Mouse (Mus musculus) retina, postnatal 7 days (tissue): ENCODE data around the gene Cdh3.
A peak's percentile ranks its signal among the peaks of the same experiment; 100 is the strongest.

ENCODE experiments used
- DNase-seq: peaks from one replicate; pipeline ENCODE4 v3.0.0-alpha.2; 2012; ENCODE audit warnings: low read depth, low spot score

Cdh3 gene

GRCm38 (mm10) chr8:106527241-106528036 is 16.7 kb downstream of the Cdh3 start:
- no peak for DNase-seq

- no peak for DNase-seq
These were observed 18.0 kb downstream of the Cdh3 start for GRCm38 (mm10) chr8:106528596-106529249.

GRCm38 (mm10) chr8:106529885-106530482 is 19.3 kb downstream of the Cdh3 start:
- no peak for DNase-seq

- DNase-seq: no peak
These were observed 19.9 kb downstream of the Cdh3 start for GRCm38 (mm10) chr8:106530566-106530965.

- no peak for DNase-seq
These were observed 23.0 kb downstream of the Cdh3 start for GRCm38 (mm10) chr8:106533709-106534108.

GRCm38 (mm10) chr8:106534449-106534848 is 23.8 kb downstream of the Cdh3 start:
- peak; percentile 32 for DNase-seq

- DNase-seq: no peak
These were observed 24.8 kb downstream of the Cdh3 start for GRCm38 (mm10) chr8:106535448-106535847.

- DNase-seq: no peak
These were observed 28.5 kb downstream of the Cdh3 start for GRCm38 (mm10) chr8:106539193-106539592.

- no peak for DNase-seq
These were observed 30.3 kb downstream of the Cdh3 start for GRCm38 (mm10) chr8:106541002-106541401.

GRCm38 (mm10) chr8:106543043-106543442 is 32.4 kb downstream of the Cdh3 start:
- DNase-seq: no peak

- no peak for DNase-seq
These were observed 34.5 kb downstream of the Cdh3 start for GRCm38 (mm10) chr8:106545149-106545548.

- no peak for DNase-seq
These were observed 36.1 kb downstream of the Cdh3 start for GRCm38 (mm10) chr8:106546746-106547145.

GRCm38 (mm10) chr8:106548366-106548936 is 37.8 kb downstream of the Cdh3 start:
- DNase-seq: no peak

- no peak for DNase-seq
These were observed 40.2 kb downstream of the Cdh3 start for GRCm38 (mm10) chr8:106550906-106551305.

- no peak for DNase-seq
These were observed 43.3 kb downstream of the Cdh3 start for GRCm38 (mm10) chr8:106554011-106554410.

- DNase-seq: no peak
These were observed 45.5 kb downstream of the Cdh3 start for GRCm38 (mm10) chr8:106556068-106556645.

GRCm38 (mm10) chr8:106559844-106560243 is 49.2 kb downstream of the Cdh3 start:
- DNase-seq: no peak

- DNase-seq: no peak
These were observed 50.6 kb downstream of the Cdh3 start for GRCm38 (mm10) chr8:106561097-106561865.

GRCm38 (mm10) chr8:106563691-106564182 is 53.0 kb downstream of the Cdh3 start:
- no peak for DNase-seq

GRCm38 (mm10) chr8:106569006-106569405 is 58.3 kb downstream of the Cdh3 start:
- DNase-seq: no peak

GRCm38 (mm10) chr8:106570386-106570785 is 59.7 kb downstream of the Cdh3 start:
- DNase-seq: no peak
